Mouse (Mus musculus) fat pad, adult 2 months (tissue): ENCODE results near the gene Akap8l.

Source experiments
- DNase-seq: peaks from one replicate; pipeline ENCODE4 v3.0.0-alpha.2; 2011; ENCODE audit warnings: low read depth, low spot score; ENCODE audit errors: extremely low read depth

Gene Akap8l

GRCm38 (mm10) chr17:32350382-32350983 lies at the start of gene Akap8l:
Akap8l (minus strand) TSS chr17:32350607.
- peak; percentile 94 for DNase-seq

GRCm38 (mm10) chr17:32396266-32396665 lies 45.9 kb upstream of the Akap8l start:
- no peak for DNase-seq

- no peak for DNase-seq
These were observed 43.5 kb upstream of the Akap8l start for GRCm38 (mm10) chr17:32393944-32394343.

GRCm38 (mm10) chr17:32389101-32389659 lies 38.8 kb upstream of the Akap8l start, which contains the start of gene Wiz:
Wiz (minus strand) TSS chr17:32389439.
- no peak for DNase-seq

- DNase-seq: no peak
These were observed 38.1 kb upstream of the Akap8l start for GRCm38 (mm10) chr17:32388370-32389100.

- DNase-seq: no peak
These were observed 37.6 kb upstream of the Akap8l start for GRCm38 (mm10) chr17:32387986-32388369.

GRCm38 (mm10) chr17:32386659-32387432 lies 36.4 kb upstream of the Akap8l start:
- no peak for DNase-seq

GRCm38 (mm10) chr17:32383661-32384060 lies 33.3 kb upstream of the Akap8l start:
- no peak for DNase-seq

- DNase-seq: peak; percentile 46
These were observed 32.2 kb upstream of the Akap8l start for GRCm38 (mm10) chr17:32382576-32382975.

- no peak for DNase-seq
These were observed 28.4 kb upstream of the Akap8l start for GRCm38 (mm10) chr17:32378786-32379185.

GRCm38 (mm10) chr17:32377137-32377536 lies 26.7 kb upstream of the Akap8l start:
- DNase-seq: no peak

- DNase-seq: no peak
These were observed 26.1 kb upstream of the Akap8l start for GRCm38 (mm10) chr17:32376475-32376874.

GRCm38 (mm10) chr17:32368991-32369578 lies 18.7 kb upstream of the Akap8l start:
- DNase-seq: no peak

GRCm38 (mm10) chr17:32367706-32368105 lies 17.3 kb upstream of the Akap8l start:
- DNase-seq: no peak

- DNase-seq: no peak
These were observed 14.9 kb upstream of the Akap8l start for GRCm38 (mm10) chr17:32365296-32365695.

GRCm38 (mm10) chr17:32364850-32365249 lies 14.4 kb upstream of the Akap8l start:
- DNase-seq: no peak

- no peak for DNase-seq
These were observed 13.9 kb upstream of the Akap8l start for GRCm38 (mm10) chr17:32364331-32364730.

GRCm38 (mm10) chr17:32363821-32364301 lies 13.5 kb upstream of the Akap8l start:
- DNase-seq: no peak

GRCm38 (mm10) chr17:32362686-32363085 lies 12.3 kb upstream of the Akap8l start:
- DNase-seq: no peak

GRCm38 (mm10) chr17:32359928-32360327 lies 9.5 kb upstream of the Akap8l start:
- DNase-seq: no peak

GRCm38 (mm10) chr17:32358943-32359340 lies 8.5 kb upstream of the Akap8l start:
- no peak for DNase-seq
